Mouse (Mus musculus) MEL (cell line): ENCODE measurements around the gene Dirc2. TPM values are rescaled to one million over a fixed set of nuclear protein-coding genes. Genes with fewer than 3 reads are reported as not detected.

ENCODE experiments used
- DNase-seq: peaks from one replicate; pipeline ENCODE4 v3.0.0; 2011; ENCODE audit warnings: low read depth, low spot score
- H3K27ac ChIP-seq: 2 replicates; pipeline ENCODE4 v1.5.1; 2012; ENCODE audit warnings: low read depth, mild to moderate bottlenecking, control low read depth, low read length, moderate library complexity; ENCODE audit not compliant: control insufficient read depth
- H3K27me3 ChIP-seq, 2 experiments: fragments of 150-350 bp in 1 of 2; sonication (generic) in 1 of 2; 2 replicates each; pipeline ENCODE4 v1.6.1; 2012; ENCODE audit warnings: low read length in 2 of 2, mild to moderate bottlenecking in 2 of 2, improper control_type of control experiment in 1 of 2, moderate library complexity in 1 of 2; ENCODE audit not compliant: insufficient read depth in 2 of 2, control insufficient read depth in 1 of 2
- H3K36me3 ChIP-seq, 2 experiments: 2 replicates each; pipeline ENCODE4 v1.6.1; 2012 to 2014; ENCODE audit warnings: low read length in 2 of 2, improper control_type of control experiment in 1 of 2, inconsistent platforms in 1 of 2, mild to moderate bottlenecking in 1 of 2; ENCODE audit not compliant: insufficient read depth in 2 of 2, control insufficient read depth in 1 of 2
- H3K4me1 ChIP-seq, 2 experiments: fragments of 150-350 bp in 1 of 2; sonication (generic) in 1 of 2; 2 replicates each; pipeline ENCODE4 v1.6.1; 2012; ENCODE audit warnings: low read length in 2 of 2, improper control_type of control experiment in 1 of 2, mild to moderate bottlenecking in 1 of 2; ENCODE audit not compliant: insufficient read depth in 2 of 2, control insufficient read depth in 1 of 2
- H3K4me3 ChIP-seq, 2 experiments: fragments of 150-350 bp in 1 of 2; sonication (generic) in 1 of 2; 2 replicates each; pipeline ENCODE4 v1.5.1; 2012; ENCODE audit warnings: low read depth in 2 of 2, low read length in 2 of 2, mild to moderate bottlenecking in 2 of 2, moderate library complexity in 2 of 2, control low read depth in 1 of 2, improper control_type of control experiment in 1 of 2; ENCODE audit not compliant: control insufficient read depth in 1 of 2, insufficient read depth in 1 of 2
- H3K79me2 ChIP-seq: 2 replicates; pipeline ENCODE4 v1.6.1; 2012; ENCODE audit warnings: mild to moderate bottlenecking, low read length, moderate library complexity; ENCODE audit not compliant: control insufficient read depth, poor library complexity, insufficient read depth
- H3K9ac ChIP-seq: 2 replicates; pipeline ENCODE4 v1.6.1; 2012; ENCODE audit warnings: low read depth, mild to moderate bottlenecking, control low read depth, low read length, moderate library complexity; ENCODE audit not compliant: control insufficient read depth, poor library complexity, severe bottlenecking
- H3K9me3 ChIP-seq: fragments of 150-350 bp; sonication (generic); replicated peaks from 2 replicates; pipeline ENCODE4 v1.6.1; 2012; ENCODE audit warnings: mild to moderate bottlenecking, low read length, improper control_type of control experiment, moderate library complexity; ENCODE audit not compliant: insufficient read depth
- CHD2 ChIP-seq: IDR thresholded peaks from 2 replicates; pipeline ENCODE4 v1.6.1; 2011; ENCODE audit warnings: low read length, improper control_type of control experiment
- GABPA ChIP-seq: IDR thresholded peaks from 2 replicates; pipeline ENCODE4 v1.6.1; 2012; ENCODE audit warnings: low read depth, mild to moderate bottlenecking, inconsistent platforms, low read length, improper control_type of control experiment, moderate library complexity
- GATA1 ChIP-seq: IDR thresholded peaks from 2 replicates; pipeline ENCODE4 v1.6.1; 2011; ENCODE audit warnings: low read depth, low read length, improper control_type of control experiment
- JUND ChIP-seq: IDR thresholded peaks from 2 replicates; pipeline ENCODE4 v1.6.1; 2011; ENCODE audit warnings: low read depth, mild to moderate bottlenecking, improper control_type of control experiment, low read length
- MAX ChIP-seq: IDR thresholded peaks from 2 replicates; pipeline ENCODE4 v1.6.1; 2011; ENCODE audit warnings: low read length, improper control_type of control experiment
- MXI1 ChIP-seq: IDR thresholded peaks from 2 replicates; pipeline ENCODE4 v1.6.1; 2011; ENCODE audit warnings: mild to moderate bottlenecking, low read depth, low read length, improper control_type of control experiment
- NELFE ChIP-seq: IDR thresholded peaks from 2 replicates; pipeline ENCODE4 v1.6.1; 2011; ENCODE audit warnings: low read depth, low read length, improper control_type of control experiment
- NRF1 ChIP-seq: IDR thresholded peaks from 2 replicates; pipeline ENCODE4 v1.6.1; 2014; ENCODE audit warnings: low read depth, mild to moderate bottlenecking, inconsistent platforms, low read length, improper control_type of control experiment, moderate library complexity; ENCODE audit not compliant: poor library complexity, insufficient read depth, severe bottlenecking
- POLR2AphosphoS2 ChIP-seq: IDR thresholded peaks from 2 replicates; pipeline ENCODE4 v1.6.1; 2011; ENCODE audit warnings: low read length, improper control_type of control experiment
- SIN3A ChIP-seq: IDR thresholded peaks from 2 replicates; pipeline ENCODE4 v1.6.1; 2012; ENCODE audit warnings: low read length, improper control_type of control experiment, inconsistent platforms
- SMC3 ChIP-seq: IDR thresholded peaks from 2 replicates; pipeline ENCODE4 v1.6.1; 2011; ENCODE audit warnings: low read depth, low read length, improper control_type of control experiment
- TAL1 ChIP-seq: IDR thresholded peaks from 2 replicates; pipeline ENCODE4 v1.6.1; 2012; ENCODE audit warnings: mild to moderate bottlenecking, inconsistent platforms, low read length, moderate library complexity, mixed read lengths
- TBP ChIP-seq: IDR thresholded peaks from 2 replicates; pipeline ENCODE4 v1.8.0; 2011; ENCODE audit warnings: low read depth, low read length, improper control_type of control experiment
- TCF12 ChIP-seq: IDR thresholded peaks from 2 replicates; pipeline ENCODE4 v1.6.1; 2014; ENCODE audit warnings: low read depth, mild to moderate bottlenecking, inconsistent platforms, low read length, improper control_type of control experiment, moderate library complexity
- UBTF ChIP-seq: IDR thresholded peaks from 2 replicates; pipeline ENCODE4 v1.6.1; 2012; ENCODE audit warnings: low read depth, mild to moderate bottlenecking, inconsistent platforms, low read length, improper control_type of control experiment, moderate library complexity, borderline replicate concordance; ENCODE audit not compliant: insufficient read depth
- USF1 ChIP-seq: IDR thresholded peaks from 2 replicates; pipeline ENCODE4 v1.6.1; 2014; ENCODE audit warnings: low read depth, mild to moderate bottlenecking, inconsistent platforms, low read length, improper control_type of control experiment, moderate library complexity
- USF2 ChIP-seq, 2 experiments: IDR thresholded peaks; 2 replicates each; pipeline ENCODE4 v1.6.1; 2011 to 2012; ENCODE audit warnings: improper control_type of control experiment in 2 of 2, low read length in 2 of 2, borderline replicate concordance in 1 of 2, inconsistent platforms in 1 of 2, low read depth in 1 of 2, mild to moderate bottlenecking in 1 of 2; ENCODE audit not compliant: insufficient read depth in 1 of 2
- ZMIZ1 ChIP-seq: IDR thresholded peaks from 2 replicates; pipeline ENCODE4 v1.6.1; 2012; ENCODE audit warnings: low read depth, mild to moderate bottlenecking, inconsistent platforms, low read length, improper control_type of control experiment, moderate library complexity
- ZNF384 ChIP-seq: IDR thresholded peaks from 2 replicates; pipeline ENCODE4 v1.6.1; 2012; ENCODE audit warnings: low read depth, mild to moderate bottlenecking, inconsistent platforms, low read length, improper control_type of control experiment
- polyA plus RNA-seq, 2 experiments: library from polyadenylated mRNA; stranded (reverse) in 1 of 2; unstranded in 1 of 2; fragments of >175 nt in 1 of 2; fragments of >200 nt in 1 of 2; gene quantifications; 2 replicates each; pipeline versions ENCODE4 v1.2.1 to v1.2.4; 2012; ENCODE audit warnings: low replicate concordance in 2 of 2, low read depth in 1 of 2; ENCODE audit not compliant: insufficient read length in 2 of 2, insufficient read depth in 1 of 2, missing spikeins in 1 of 2
- total RNA-seq: library from RNA; depleted of rRNA; stranded (reverse); fragments of 300-350 nt; gene quantifications from 2 replicates; pipeline ENCODE4 v1.2.3, GENCODE M21; 2012

Dirc2 gene
- total and polyA plus RNA-seq, 3 experiments: 1.6 to 4.1 TPM; not detected in 1

- Histone ChIP-seq H3K4me3 (no peak overlapping the region), H3K36me3 (no peaks in the 10 kb centered on the region), H3K4me1 (no peaks in the 10 kb centered on the region), H3K27me3 (peaks cover 0 to 5% of the 10 kb centered on the region in 2 experiments; a peak in 1 of 4 replicates), H3K9ac (no peak overlapping the region), H3K79me2 (no peaks in the 10 kb centered on the region), H3K27ac (no peak overlapping the region), H3K9me3 (no peaks in the 10 kb centered on the region)
- no peak for DNase-seq
- TF ChIP-seq MXI1: no peak
- TF ChIP-seq TCF12: no peak
- TF ChIP-seq UBTF: no peak
- no peak for TF ChIP-seq ZMIZ1
These were observed 82.7 kb downstream of the Dirc2 start for GRCm38 (mm10) chr16:35686491-35686890.

GRCm38 (mm10) chr16:35685027-35685426 is 84.1 kb downstream of the Dirc2 start:
- no peaks in the 10 kb centered on the region for H3K79me2 ChIP-seq
- H3K27ac ChIP-seq: no peak overlapping the region
- no peaks in the 10 kb centered on the region for H3K9me3 ChIP-seq
- H3K4me1 ChIP-seq: no peaks in the 10 kb centered on the region
- no peak overlapping the region for H3K9ac ChIP-seq
- H3K4me3 ChIP-seq: no peak overlapping the region
- no peak for DNase-seq
- TF ChIP-seq SIN3A (no peak), MAX (no peak), GABPA (no peak), ZNF384 (no peak), NELFE (no peak), USF1 (no peak), POLR2AphosphoS2 (no peak), TBP (no peak), TAL1 (no peak), NRF1 (no peak), JUND (no peak), SMC3 (no peak), GATA1 (no peak), CHD2 (no peak), USF2 (IDR thresholded peaks at IDR 0.05; ENCODE audit: borderline replicate concordance in 1 of 2, insufficient read depth in 1 of 2, low read depth in 1 of 2, low read length in 2 of 2) (no peak)
- peaks cover 0 to 5% of the 10 kb centered on the region in 2 experiments; a peak in 1 of 4 replicates for H3K27me3 ChIP-seq
- H3K36me3 ChIP-seq: no peaks in the 10 kb centered on the region
